Mouse (Mus musculus) thymus, postnatal 10 days (tissue): ENCODE measurements at regions not wholly inside any gene's neighbourhood (a gene's known extent, or its start where the extent isn't known, plus 50 kb on each side); places are given as distances from the start of the nearest gene placed in this dataset.

ENCODE experiments used
- DNase-seq, 2 experiments: peaks; one replicate each; pipeline ENCODE4 v3.0.0; 2021; ENCODE audit warnings: low spot score in 2 of 2

GRCm38 (mm10) chr3:136611682-136612081, 58.2 kb upstream of the Ppp3ca start:
- DNase-seq: peak; percentile 4 to 9

GRCm38 (mm10) chr3:136610556-136610924, 59.4 kb upstream of the Ppp3ca start:
- DNase-seq: no peak

- no peak for DNase-seq
Measured at GRCm38 (mm10) chr3:136609855-136610555, 59.9 kb upstream of the Ppp3ca start.

GRCm38 (mm10) chr3:136601706-136602105, 68.2 kb upstream of the Ppp3ca start:
- no peak for DNase-seq

GRCm38 (mm10) chr3:136583937-136584336, 86.0 kb upstream of the Ppp3ca start:
- no peak for DNase-seq

GRCm38 (mm10) chr3:136578016-136578415, 91.9 kb upstream of the Ppp3ca start:
- no peak for DNase-seq

GRCm38 (mm10) chr3:136570517-136570916, 99.4 kb upstream of the Ppp3ca start:
- no peak for DNase-seq

GRCm38 (mm10) chr3:136556488-136556887, 113.4 kb upstream of the Ppp3ca start:
- no peak for DNase-seq

- no peak for DNase-seq
Measured at GRCm38 (mm10) chr3:136549471-136549870, 120.5 kb upstream of the Ppp3ca start.

- no peak for DNase-seq
Measured at GRCm38 (mm10) chr3:136531604-136532003, 138.3 kb upstream of the Ppp3ca start.

GRCm38 (mm10) chr3:136508575-136508974, 161.3 kb upstream of the Ppp3ca start:
- no peak for DNase-seq

GRCm38 (mm10) chr3:136507070-136507469, 162.9 kb upstream of the Ppp3ca start:
- DNase-seq: no peak

GRCm38 (mm10) chr3:136494831-136495230, 169.0 kb upstream of the Bank1 start:
- DNase-seq: no peak

GRCm38 (mm10) chr3:136491683-136492082, 165.8 kb upstream of the Bank1 start:
- no peak for DNase-seq

GRCm38 (mm10) chr3:136471693-136472092, 145.8 kb upstream of the Bank1 start:
- no peak for DNase-seq

- DNase-seq: no peak
Measured at GRCm38 (mm10) chr3:136462747-136463146, 136.9 kb upstream of the Bank1 start.

- no peak for DNase-seq
Measured at GRCm38 (mm10) chr3:136456471-136457117, 130.7 kb upstream of the Bank1 start.

- DNase-seq: no peak
Measured at GRCm38 (mm10) chr3:136455651-136456470, 130.0 kb upstream of the Bank1 start.

GRCm38 (mm10) chr3:136454967-136455366, 129.1 kb upstream of the Bank1 start:
- no peak for DNase-seq

- DNase-seq: no peak
Measured at GRCm38 (mm10) chr3:136450986-136451774, 125.3 kb upstream of the Bank1 start.

- DNase-seq: no peak
Measured at GRCm38 (mm10) chr3:136450361-136450895, 124.6 kb upstream of the Bank1 start.

- no peak for DNase-seq
Measured at GRCm38 (mm10) chr3:136449364-136449763, 123.5 kb upstream of the Bank1 start.
